Mouse (Mus musculus): ENCODE measurements at regions not wholly inside any gene's neighbourhood (a gene's known extent, or its start where the extent isn't known, plus 50 kb on each side); places are given as distances from the start of the nearest gene placed in this dataset.

DNA sequence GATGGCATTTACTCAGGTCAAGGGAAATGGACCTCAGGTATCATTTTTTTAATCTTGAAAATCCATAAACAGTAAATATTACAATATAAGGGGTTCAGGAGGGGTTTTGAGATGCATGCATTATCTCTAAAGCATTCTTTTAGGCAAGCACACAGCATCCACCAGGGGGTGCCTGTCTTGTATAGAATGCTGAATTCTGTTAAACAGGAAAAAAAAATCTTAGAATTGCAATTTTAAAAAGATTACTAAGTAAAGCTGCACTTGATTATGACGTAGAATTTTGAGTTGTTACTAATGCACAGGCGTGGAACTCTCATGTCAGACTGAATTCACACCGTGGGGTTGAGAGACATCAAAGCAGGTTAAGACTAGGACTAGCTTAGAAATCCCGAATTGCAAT is 2123.6 kb upstream of the Tenm3 start:
- TF ChIP-seq CTCF (IDR thresholded peaks at IDR 0.05; ENCODE audit: extremely low read depth, insufficient read depth, low read length) (peak; percentile 10; the same call in 1 of the 2 replicates), POLR2A (IDR thresholded peaks at IDR 0.05; ENCODE audit: extremely low read depth, insufficient read depth, low read length) (no peak)
